In the genomic region with DNA sequence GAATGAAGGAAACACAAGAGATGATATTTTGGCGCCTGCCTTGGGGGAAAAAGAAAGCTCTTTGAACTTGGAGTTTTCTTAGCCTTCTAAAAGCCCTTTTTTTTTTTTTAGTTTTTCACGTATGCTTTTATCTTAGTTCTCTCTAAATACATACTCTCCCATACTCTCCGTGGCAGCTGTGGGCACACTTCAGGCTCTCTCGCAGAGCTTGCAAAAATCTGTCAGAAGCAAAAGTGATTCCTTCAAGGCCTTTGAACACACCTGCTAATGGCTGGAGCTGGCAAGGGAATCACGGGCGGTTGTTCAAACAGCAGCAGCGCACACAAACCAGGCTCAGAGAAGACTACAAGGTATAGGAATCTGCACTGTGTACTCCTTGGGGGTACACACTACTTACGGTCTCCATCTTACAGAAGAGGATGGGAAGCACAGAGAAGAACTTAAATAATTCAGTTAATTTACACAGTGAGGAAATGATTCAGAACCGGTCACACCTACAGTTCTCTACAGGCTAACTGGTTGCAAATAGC, we compare ENCODE assay signal across 26 mouse cellular contexts. TPM values are rescaled to one million over a fixed set of nuclear protein-coding genes. Genes with fewer than 3 reads are reported as not detected.
DNase-seq lines count a peak whose midpoint lies in the region; ATAC-seq and TF ChIP-seq lines count a peak whose summit lies in the region.
"Had no signal": no experiment of that assay in that cellular context is flagged by ENCODE, and none has a peak within 500 bp of the region (broad histone marks: within the 10 kb centered on the region; RNA-seq: fewer than 3 reads in every experiment).

No protein-coding gene starts in this region.

- no peak for DNase-seq in heart, adult 18-20 months
- DNase-seq in lung, postnatal 0 days (ENCODE audit: low spot score), result no peak
- DNase-seq in lung, adult 2 months, result no peak
- peak; percentile 40 for DNase-seq in stomach, postnatal 0 days (ENCODE audit: low spot score)
- DNase-seq in spleen, postnatal 4 days (ENCODE audit: low spot score in 2 of 2), result no peak
- DNase-seq: adrenal gland, postnatal 25 days; B cell, adult 2 months; cerebellum, adult 2 months; cerebellum, postnatal 25 days; gastrocnemius, postnatal 25 days; kidney, adult 18-20 months; kidney, postnatal 25 days; thymus, adult 18-20 months; thymus, postnatal 25 days had no signal

- TF ChIP-seq EP300 in lung, postnatal 0 days (IDR thresholded peaks at IDR 0.05), result no peak
- no peak for TF ChIP-seq EP300 in stomach, postnatal 0 days (optimal IDR thresholded peaks at IDR 0.05)

- no peaks in the 10 kb centered on the region for H3K36me3 ChIP-seq in heart, embryonic 13.5 days
- H3K36me3 ChIP-seq in lung, postnatal 0 days (ENCODE audit: insufficient read depth, low read length), result no peaks in the 10 kb centered on the region
- H3K36me3 ChIP-seq in small intestine, adult 2 months (ENCODE audit: control insufficient read depth, insufficient read depth, low read length), result no peaks in the 10 kb centered on the region
- H3K36me3 ChIP-seq in stomach, postnatal 0 days (ENCODE audit: control insufficient read depth, insufficient read depth, low read length), result no peaks in the 10 kb centered on the region
- H3K36me3 ChIP-seq: kidney, embryonic 15.5 days; limb, embryonic 12.5 days; liver, embryonic 15.5 days; midbrain, embryonic 12.5 days had no signal

- no peak for TF ChIP-seq CTCF in lung, postnatal 0 days (IDR thresholded peaks at IDR 0.05)
- no peak for TF ChIP-seq CTCF in lung, adult 2 months (IDR thresholded peaks at IDR 0.05; ENCODE audit: insufficient read depth, low read length)
- no peak for TF ChIP-seq CTCF in small intestine, adult 2 months (IDR thresholded peaks at IDR 0.05; ENCODE audit: extremely low read depth, insufficient read length, insufficient replicate concordance, low read depth, low read length)
- TF ChIP-seq CTCF in stomach, postnatal 0 days (IDR thresholded peaks at IDR 0.05; ENCODE audit: low read depth), result no peak

- no peak for TF ChIP-seq POLR2A in lung, adult 2 months (IDR thresholded peaks at IDR 0.05; ENCODE audit: borderline replicate concordance, extremely low read depth, low read depth, low read length)
- TF ChIP-seq POLR2A in small intestine, adult 2 months (IDR thresholded peaks at IDR 0.05; ENCODE audit: low read depth, low read length), result no peak

- H3K4me2 ChIP-seq in heart, embryonic 13.5 days, result 0 out of 2 replicates have a peak overlapping the region, but pooled peaks have one; percentile 4
- H3K4me2 ChIP-seq in lung, postnatal 0 days (replicated peaks; ENCODE audit: low read depth, low read length), result no peak overlapping the region
- no peak overlapping the region for H3K4me2 ChIP-seq in stomach, postnatal 0 days (replicated peaks; ENCODE audit: low read depth)
- H3K4me2 ChIP-seq: forebrain, embryonic 13.5 days; hindbrain, embryonic 14.5 days; kidney, embryonic 15.5 days; limb, embryonic 12.5 days; liver, embryonic 15.5 days; midbrain, embryonic 12.5 days had no signal

- no peak overlapping the region for H3K4me3 ChIP-seq in heart, embryonic 13.5 days
- H3K4me3 ChIP-seq in lung, postnatal 0 days (ENCODE audit: low read depth, low read length), result no peak overlapping the region
- no peak overlapping the region for H3K4me3 ChIP-seq in lung, adult 2 months (replicated peaks; ENCODE audit: extremely low read depth, low read depth, low read length)
- no peak overlapping the region for H3K4me3 ChIP-seq in small intestine, adult 2 months (ENCODE audit: low read depth, low read length)
- no peak overlapping the region for H3K4me3 ChIP-seq in stomach, postnatal 0 days (ENCODE audit: low read depth, low read length)
- H3K4me3 ChIP-seq: forebrain, embryonic 13.5 days; kidney, embryonic 15.5 days; left cerebral cortex, adult 2 months; limb, embryonic 12.5 days; liver, embryonic 15.5 days; megakaryocyte, embryonic 14.5 days; midbrain, embryonic 12.5 days had no signal

- peak overlapping the region; percentile 25; the same call in 1 of the 2 replicates for H3K27ac ChIP-seq in heart, embryonic 13.5 days (replicated peaks)
- H3K27ac ChIP-seq in lung, postnatal 0 days (ENCODE audit: low read length), result peak overlapping the region; percentile 32; the same call in 1 of the 2 replicates
- H3K27ac ChIP-seq in small intestine, adult 2 months (ENCODE audit: insufficient read depth, low read depth, low read length), result 0 out of 2 replicates have a peak overlapping the region, but pooled peaks have one; percentile 44
- H3K27ac ChIP-seq in stomach, postnatal 0 days (replicated peaks), result no peak overlapping the region
- H3K27ac ChIP-seq: forebrain, embryonic 13.5 days; hindbrain, embryonic 14.5 days; kidney, embryonic 15.5 days; left cerebral cortex, adult 2 months; limb, embryonic 12.5 days; liver, embryonic 15.5 days; midbrain, embryonic 12.5 days had no signal

- H3K4me1 ChIP-seq in heart, embryonic 13.5 days, result peaks cover 31% of the 10 kb centered on the region
- peaks cover 4% of the 10 kb centered on the region; the same call in 1 of the 2 replicates for H3K4me1 ChIP-seq in lung, postnatal 0 days (ENCODE audit: insufficient read depth, low read depth, low read length)
- H3K4me1 ChIP-seq in lung, adult 2 months (ENCODE audit: control insufficient read depth, insufficient read depth, low read length), result peaks cover 9% of the 10 kb centered on the region; the same call in 1 of the 2 replicates
- peaks cover 7% of the 10 kb centered on the region for H3K4me1 ChIP-seq in small intestine, adult 2 months (ENCODE audit: control insufficient read depth, insufficient read depth, insufficient read length, low read length)
- H3K4me1 ChIP-seq in stomach, postnatal 0 days (replicated peaks; ENCODE audit: control insufficient read depth, insufficient read depth), result no peaks in the 10 kb centered on the region
- H3K4me1 ChIP-seq: liver, embryonic 15.5 days; megakaryocyte, embryonic 14.5 days had no signal

- H3K9me3 ChIP-seq in heart, embryonic 13.5 days, result no peaks in the 10 kb centered on the region
- H3K9me3 ChIP-seq in lung, postnatal 0 days (ENCODE audit: low read length), result no peaks in the 10 kb centered on the region
- H3K9me3 ChIP-seq in stomach, postnatal 0 days (ENCODE audit: control insufficient read depth, low read length), result no peaks in the 10 kb centered on the region
- H3K9me3 ChIP-seq: forebrain, embryonic 13.5 days; kidney, embryonic 15.5 days; limb, embryonic 12.5 days; liver, embryonic 15.5 days; midbrain, embryonic 12.5 days had no signal

- H3K27me3 ChIP-seq in heart, embryonic 13.5 days (replicated peaks), result no peaks in the 10 kb centered on the region
- no peaks in the 10 kb centered on the region for H3K27me3 ChIP-seq in lung, postnatal 0 days (replicated peaks; ENCODE audit: insufficient read depth, low read length)
- H3K27me3 ChIP-seq in small intestine, adult 2 months (ENCODE audit: control insufficient read depth, insufficient read depth, low read length), result no peaks in the 10 kb centered on the region
- no peaks in the 10 kb centered on the region for H3K27me3 ChIP-seq in stomach, postnatal 0 days (ENCODE audit: control insufficient read depth, insufficient read depth, low read length)
- H3K27me3 ChIP-seq: kidney, embryonic 15.5 days; limb, embryonic 12.5 days; liver, embryonic 15.5 days; megakaryocyte, embryonic 14.5 days; midbrain, embryonic 12.5 days had no signal

- 65% methylated on average over 9 of the region's 9 CpGs for WGBS in heart, embryonic 13.5 days
- WGBS in lung, postnatal 0 days, result 41% methylated on average over 9 of the region's 9 CpGs
- 48% methylated on average over 9 of the region's 9 CpGs for WGBS in lung, adult 2 months
- WGBS in small intestine, adult 2 months, result 33% methylated on average over 9 of the region's 9 CpGs
- 58% methylated on average over 9 of the region's 9 CpGs for WGBS in stomach, postnatal 0 days

- ATAC-seq in heart, embryonic 13.5 days (ENCODE audit: extremely low read depth, insufficient number of reproducible peaks, low FRiP score, low TSS enrichment), result no peak
- ATAC-seq in lung, postnatal 0 days, result peak; percentile 28
- ATAC-seq in stomach, postnatal 0 days (ENCODE audit: low FRiP score, low TSS enrichment), result no peak
- ATAC-seq: forebrain, embryonic 13.5 days had no signal

- no peak overlapping the region for H3K9ac ChIP-seq in heart, embryonic 13.5 days
- no peak overlapping the region for H3K9ac ChIP-seq in lung, postnatal 0 days (replicated peaks; ENCODE audit: low read depth)
- no peak overlapping the region for H3K9ac ChIP-seq in stomach, postnatal 0 days (ENCODE audit: low read length)
- H3K9ac ChIP-seq: forebrain, embryonic 13.5 days; hindbrain, embryonic 14.5 days; kidney, embryonic 15.5 days; limb, embryonic 12.5 days; liver, embryonic 15.5 days; midbrain, embryonic 12.5 days had no signal

RNA-seq across cellular contexts. Expression of a gene that starts 55.9 kb away (rescaled TPM):
- 11.6 and 12.7 TPM in 2 replicates for polyA plus RNA-seq in heart, embryonic 13.5 days (2015; fragmentation: Nextera tagmentation; extraction: Ambion mirVana)
- total RNA-seq in heart, adult 18-20 months (2021), result 10 to 100 TPM; 80.1 to 86.3 TPM
- polyA plus RNA-seq in lung, postnatal 0 days (2015; fragmentation: Nextera tagmentation; extraction: Ambion mirVana), result 35.9 and 42.3 TPM in 2 replicates
- 58.8 and 69.9 TPM in 2 replicates for polyA plus RNA-seq in lung, adult 2 months (2012; rRNA removed)
- polyA plus RNA-seq in small intestine, adult 2 months (2012; rRNA removed), result 3.8 and 4.7 TPM in 2 replicates
- 3.6 and 4.4 TPM in 2 replicates for polyA plus RNA-seq in stomach, postnatal 0 days (2015; fragmentation: Nextera tagmentation; extraction: Ambion mirVana)
- total RNA-seq: hematopoietic stem cell, adult 5-6 weeks; neutrophil, adult 5-6 weeks had no signal
